Mouse (Mus musculus) E14TG2a.4 (cell line): ENCODE results near the gene Rnf180.

Source experiments
- CTCF ChIP-seq: conservative IDR thresholded peaks from 2 replicates; pipeline ENCODE4 v1.5.1; 2014; ENCODE audit warnings: low read length
- NANOG ChIP-seq: IDR thresholded peaks from 2 replicates; pipeline ENCODE4 v1.6.1; 2014; ENCODE audit warnings: borderline replicate concordance, low read length, mixed read lengths
- POU5F1 ChIP-seq: IDR thresholded peaks from 2 replicates; pipeline ENCODE4 v1.6.1; 2014; ENCODE audit warnings: low read length, borderline replicate concordance

- TF ChIP-seq CTCF, result no peak
- TF ChIP-seq NANOG, result no peak
- TF ChIP-seq POU5F1, result no peak
Observed at GRCm38 (mm10) chr13:105121617-105122016, 173.0 kb downstream of the Rnf180 start.
